Mouse (Mus musculus) ES-Bruce4 (cell line): ENCODE results near the gene Pfkfb4.

ENCODE experiments used
- CTCF ChIP-seq: IDR thresholded peaks from one replicate; pipeline ENCODE4 v1.8.1; 2011; ENCODE audit warnings: low read depth, low read length
- EP300 ChIP-seq: IDR thresholded peaks from 2 replicates; pipeline ENCODE4 v1.6.1; 2011; ENCODE audit warnings: low read depth, low read length; ENCODE audit not compliant: insufficient read depth
- POLR2A ChIP-seq: IDR thresholded peaks from one replicate; pipeline ENCODE4 v1.8.1; 2011; ENCODE audit warnings: low read length; ENCODE audit not compliant: insufficient read depth

GRCm38 (mm10) chr9:109053366-109053765, 61.8 kb downstream of the Pfkfb4 start:
- TF ChIP-seq CTCF: no peak
- TF ChIP-seq POLR2A: no peak
- TF ChIP-seq EP300: no peak
